Mouse (Mus musculus): ENCODE measurements around the gene Card6. TPM values are rescaled to one million over a fixed set of nuclear protein-coding genes. Genes with fewer than 3 reads are reported as not detected.

Card6 gene
- 30.0 TPM for polyA plus RNA-seq (2017; shearing (Covaris generic))

DNA sequence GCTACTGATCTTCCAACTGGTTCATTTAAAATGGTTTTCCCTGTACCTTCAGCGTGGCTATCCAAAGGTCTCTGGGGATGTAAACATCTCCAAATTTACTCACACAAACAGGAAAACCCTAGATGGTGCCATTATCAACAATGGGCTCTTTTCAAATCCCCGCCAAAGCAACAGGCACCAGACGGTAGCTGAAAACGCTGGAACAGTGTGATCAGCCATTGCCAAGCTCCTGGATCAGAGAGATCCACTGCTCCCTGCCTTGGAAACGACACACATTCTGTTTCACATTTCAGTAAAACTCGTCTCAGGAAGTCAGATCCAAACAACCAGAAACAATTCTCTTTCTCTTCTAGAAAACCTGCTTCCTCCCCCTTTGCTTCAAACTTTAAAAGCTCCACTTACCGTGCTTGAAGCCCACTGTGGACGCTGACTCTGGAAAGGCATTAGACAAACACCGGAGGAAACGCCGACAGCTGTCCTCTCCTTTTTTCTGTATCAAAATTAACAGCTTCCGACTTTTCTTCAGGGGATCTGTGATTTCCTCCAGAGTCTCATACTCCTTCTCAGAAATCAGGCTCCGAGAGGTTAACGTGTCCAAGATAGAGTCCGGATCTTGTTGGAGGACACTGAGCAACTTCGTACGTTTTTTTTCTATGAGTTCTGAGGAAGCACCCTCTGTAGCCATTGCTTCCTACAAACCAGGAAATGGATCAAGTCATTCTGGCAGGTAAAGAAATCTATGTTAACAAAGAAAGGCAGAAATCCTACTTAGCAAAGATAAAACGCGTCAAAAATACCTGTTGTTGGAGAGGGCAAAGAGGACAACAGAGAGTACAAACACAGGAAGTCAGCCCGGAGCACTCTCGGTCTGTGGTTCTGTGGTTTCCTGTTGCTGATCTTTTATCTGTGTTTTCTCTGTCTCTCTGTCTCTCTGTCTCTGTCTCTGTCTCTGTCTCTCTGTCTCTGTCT lies at the start of gene Card6:
Gene Card6, minus strand, starts transcription at position 854 of the 969 bp plus-strand sequence.

GRCm38 (mm10) chr15:5143361-5144020 lies 35.2 kb upstream of the Card6 start, which contains the start of gene Prkaa1:
TSS of gene Prkaa1 (plus strand) at chr15:5143861.

GRCm38 (mm10) chr15:5116270-5117030 lies 8.1 kb upstream of the Card6 start, which contains the start of gene Rpl37:
TSS of gene Rpl37 (plus strand) at chr15:5116645.

GRCm38 (mm10) chr15:5063635-5064034 lies 44.7 kb downstream of the Card6 start, which contains the start of gene C7:
TSS of gene C7 (minus strand) at chr15:5063740.

Other genes with a start within 250 kb of the Card6 start
- gene Mroh2b, start 209.8 kb downstream of the Card6 start, polyA plus RNA-seq (2017; shearing (Covaris generic)) = not detected
- gene C7, start 44.8 kb downstream of the Card6 start, polyA plus RNA-seq (2017; shearing (Covaris generic)) = not detected
- gene Rpl37, start 8.1 kb upstream of the Card6 start, polyA plus RNA-seq (2017; shearing (Covaris generic)) = 866 TPM
- gene Prkaa1, start 35.3 kb upstream of the Card6 start, polyA plus RNA-seq (2017; shearing (Covaris generic)) = 32.9 TPM
- 26.4 TPM for gene Ttc33, start 77.0 kb upstream of the Card6 start, polyA plus RNA-seq (2017; shearing (Covaris generic))
- 85.6 TPM for gene Ptger4, start 135.6 kb upstream of the Card6 start, polyA plus RNA-seq (2017; shearing (Covaris generic))